Mouse (Mus musculus): Measurements from ENCODE around the gene Taf3.

The Taf3 gene

GRCm38 (mm10) chr2:9889651-9890183 is 158.7 kb downstream of the Taf3 start, which contains the start of gene Gata3:
Gene Gata3 (minus strand): TSS chr2:9890034.
- no peak for DNase-seq (ENCODE audit: low spot score in 2 of 2)

DNA sequence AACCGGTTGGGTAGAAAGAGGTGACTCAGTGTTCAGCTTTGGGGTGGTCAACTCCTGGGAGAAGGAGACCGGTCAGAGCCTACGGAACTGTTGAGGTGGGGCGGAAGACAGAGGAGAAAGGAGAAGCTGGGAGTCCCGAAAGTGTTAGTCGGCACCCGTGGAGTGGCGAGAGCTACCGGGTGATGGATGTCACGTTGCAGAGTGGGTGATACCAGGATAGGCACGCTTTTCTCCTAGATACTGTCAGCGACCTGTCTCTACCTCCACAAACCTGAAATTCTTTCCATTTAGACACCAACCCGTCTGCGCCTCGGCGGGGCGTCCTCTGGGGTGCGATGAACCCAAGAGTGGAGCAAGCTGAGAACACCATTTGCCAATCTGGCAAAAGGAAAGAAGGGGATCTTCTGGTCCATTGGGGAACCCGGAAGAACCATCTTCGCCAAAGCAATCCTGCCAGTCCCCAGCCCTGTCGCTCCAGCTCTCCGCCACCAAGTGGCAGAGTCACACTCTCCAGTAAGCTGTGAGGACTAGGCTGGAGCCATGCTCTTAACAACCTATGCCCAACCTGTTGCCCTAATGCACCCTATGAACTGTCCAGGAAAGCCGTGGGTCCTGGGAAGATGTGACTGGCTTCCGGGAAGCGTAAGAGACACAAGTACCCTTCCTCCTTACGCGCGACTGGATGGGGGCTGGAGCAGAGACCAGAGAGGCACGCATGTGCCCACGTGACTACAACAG is 159.3 kb downstream of the Taf3 start, which contains the start of gene 9230102O04Rik:
Gene 9230102O04Rik, minus strand, starts transcription at position 628 of the 738 bp plus-strand sequence.
- DNase-seq (ENCODE audit: low spot score in 2 of 2) = no peak

- DNase-seq (ENCODE audit: low spot score in 2 of 2) = no peak
These were observed 160.8 kb downstream of the Taf3 start for GRCm38 (mm10) chr2:9887636-9888035.

GRCm38 (mm10) chr2:9886921-9887610 is 161.3 kb downstream of the Taf3 start:
- DNase-seq (ENCODE audit: low spot score in 2 of 2) = no peak

DNA sequence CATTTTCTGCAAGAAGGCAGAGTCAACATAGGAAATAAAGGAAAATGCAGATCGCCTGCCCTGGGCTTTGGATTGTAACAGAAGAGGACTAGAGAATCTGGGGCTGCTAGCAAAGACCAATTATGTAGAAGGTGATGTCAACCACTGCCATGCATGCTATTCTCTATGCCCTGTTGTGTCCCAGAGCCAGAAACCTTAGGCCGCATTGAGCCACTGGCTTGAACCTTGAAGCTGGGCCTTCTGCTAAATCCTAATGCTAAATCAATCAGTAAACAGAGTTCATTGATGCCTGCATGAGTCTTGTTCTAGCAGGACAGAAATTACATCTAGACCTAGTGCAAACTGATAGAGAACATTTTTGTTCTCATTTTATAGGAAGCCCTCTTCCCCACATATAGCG is 162.4 kb downstream of the Taf3 start:
- no peak for DNase-seq (ENCODE audit: low spot score in 2 of 2)

- no peak for DNase-seq (ENCODE audit: low spot score in 2 of 2)
These were observed 163.1 kb downstream of the Taf3 start for GRCm38 (mm10) chr2:9885217-9885770.

DNA sequence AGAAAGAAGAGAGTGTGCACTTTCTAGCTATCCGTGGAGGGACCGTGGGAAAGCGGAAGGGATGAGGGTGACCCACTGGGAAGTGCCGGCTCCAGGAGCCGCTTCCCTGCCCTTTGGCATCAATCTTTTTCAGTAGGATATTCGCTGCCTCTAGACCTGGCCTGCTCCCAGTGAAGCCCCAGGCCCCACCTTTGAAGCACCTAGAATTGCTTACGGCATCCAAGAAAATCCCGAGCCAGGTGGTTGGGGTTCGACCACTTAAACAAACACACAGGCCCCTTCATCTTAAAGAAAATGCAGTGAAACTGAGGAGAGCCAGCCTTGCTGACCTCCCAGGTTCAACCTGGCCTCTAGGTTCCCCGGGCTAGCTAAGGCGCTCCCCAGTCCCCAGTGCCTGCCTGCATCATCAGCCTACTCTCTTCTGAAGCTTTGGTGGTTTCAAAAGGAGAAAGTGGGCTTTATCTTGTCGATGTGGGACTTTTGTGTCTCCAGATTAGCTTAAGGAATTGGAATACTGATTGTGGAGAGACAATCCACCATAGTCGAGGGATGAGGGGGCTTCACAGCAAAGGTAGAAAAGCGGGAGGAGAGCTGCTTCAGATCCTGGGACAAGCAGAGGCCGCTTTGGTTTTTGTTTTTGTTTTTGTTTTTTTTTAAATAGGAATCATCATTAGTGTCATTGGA is 163.7 kb downstream of the Taf3 start:
- no peak for DNase-seq (ENCODE audit: low spot score in 2 of 2)

DNA sequence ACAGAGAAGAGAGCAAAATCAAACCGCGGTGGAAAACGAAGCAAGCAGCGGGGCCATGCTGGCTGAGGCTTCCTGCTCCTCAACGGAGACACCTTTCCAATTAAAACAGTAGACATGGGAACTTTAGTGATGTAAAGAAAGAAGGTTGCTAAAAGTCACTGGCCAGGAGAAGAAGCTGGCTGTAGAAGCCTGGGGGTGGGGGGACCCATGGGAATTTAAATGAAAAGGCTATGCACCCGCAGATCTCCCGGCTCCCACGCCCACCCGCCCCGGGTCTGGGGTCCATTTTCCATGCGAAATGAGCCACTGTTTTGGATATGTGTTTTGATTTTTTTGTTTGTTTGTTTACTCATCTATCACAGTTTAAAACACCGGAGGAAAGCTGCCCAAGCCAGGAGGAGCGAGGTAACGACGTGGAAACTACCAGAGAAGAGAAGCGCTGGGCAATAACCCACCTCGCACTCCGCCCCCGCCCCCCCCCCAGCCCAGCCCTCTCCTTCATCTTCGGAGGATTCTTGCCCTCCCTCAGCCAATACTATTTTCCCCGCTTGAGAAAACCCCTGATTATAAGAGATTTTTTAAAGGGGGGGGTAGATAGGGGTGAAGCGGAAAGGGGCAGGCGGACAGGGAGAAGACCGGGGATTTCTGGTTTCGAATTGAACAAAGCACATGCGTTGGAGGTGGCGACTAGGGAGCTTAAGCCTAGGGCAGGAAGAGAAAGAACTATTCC is 164.4 kb downstream of the Taf3 start:
- DNase-seq (ENCODE audit: low spot score in 2 of 2) = no peak

DNA sequence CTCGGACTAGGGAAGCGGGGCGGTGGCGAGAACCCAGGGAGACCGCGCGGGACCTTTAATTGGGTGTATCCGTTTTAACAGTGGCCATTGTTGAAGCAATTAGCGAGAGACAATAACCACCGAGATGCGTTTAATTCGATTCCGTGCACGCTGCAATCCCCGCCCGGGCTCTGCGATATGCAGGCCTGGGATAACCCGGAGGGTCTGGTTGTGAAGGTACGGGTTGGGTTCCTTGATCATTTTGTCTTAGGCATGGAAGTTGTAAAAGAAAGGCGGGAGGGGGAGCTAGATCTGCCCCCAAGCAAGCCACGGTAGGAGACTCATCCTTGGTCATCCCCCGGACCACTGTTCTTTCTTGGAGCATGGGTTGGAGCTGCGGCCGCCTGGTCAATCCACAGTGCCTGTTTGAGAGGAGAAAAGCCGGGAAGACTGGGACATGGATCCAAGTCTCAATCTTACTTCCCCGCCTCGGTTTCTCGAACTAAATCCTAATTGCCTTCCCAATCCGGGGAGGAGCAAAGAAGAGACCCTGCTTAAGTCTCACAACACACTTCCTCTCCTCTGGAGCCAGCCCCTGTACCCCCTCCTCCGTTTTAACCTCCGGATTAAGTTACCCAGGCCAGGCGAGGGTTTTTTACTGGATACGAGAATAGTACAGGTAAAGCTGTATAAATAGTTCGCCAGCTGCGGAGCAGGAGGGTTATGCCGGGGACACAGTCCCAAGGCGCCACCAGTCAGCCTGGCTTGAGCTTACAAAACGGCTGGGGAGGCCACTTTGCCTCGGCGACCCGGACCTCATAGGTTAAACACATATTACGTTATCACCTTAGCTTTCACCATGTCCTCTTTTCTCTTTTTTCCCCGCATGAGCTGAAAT is 165.2 kb downstream of the Taf3 start:
- no peak for DNase-seq (ENCODE audit: low spot score in 2 of 2)

GRCm38 (mm10) chr2:9882371-9882925 is 165.9 kb downstream of the Taf3 start:
- no peak for DNase-seq (ENCODE audit: low spot score in 2 of 2)

- DNase-seq (ENCODE audit: low spot score in 2 of 2) = no peak
These were observed 166.8 kb downstream of the Taf3 start for GRCm38 (mm10) chr2:9881611-9882023.

- DNase-seq (ENCODE audit: low spot score in 2 of 2) = no peak
These were observed 167.3 kb downstream of the Taf3 start, which contains the start of gene 4930412O13Rik for GRCm38 (mm10) chr2:9881051-9881591. Gene 4930412O13Rik (plus strand): TSS chr2:9881252.

- no peak for DNase-seq (ENCODE audit: low spot score in 2 of 2)
These were observed 168.1 kb downstream of the Taf3 start for GRCm38 (mm10) chr2:9880271-9880670.

- DNase-seq (ENCODE audit: low spot score in 2 of 2) = peak; percentile 89 to 94
These were observed 168.9 kb downstream of the Taf3 start for GRCm38 (mm10) chr2:9879493-9879892.

GRCm38 (mm10) chr2:9879092-9879491 is 169.3 kb downstream of the Taf3 start:
- no peak for DNase-seq (ENCODE audit: low spot score in 2 of 2)

GRCm38 (mm10) chr2:9878564-9879081 is 169.8 kb downstream of the Taf3 start:
- DNase-seq (ENCODE audit: low spot score in 2 of 2) = peak; percentile 82 to 84

DNA sequence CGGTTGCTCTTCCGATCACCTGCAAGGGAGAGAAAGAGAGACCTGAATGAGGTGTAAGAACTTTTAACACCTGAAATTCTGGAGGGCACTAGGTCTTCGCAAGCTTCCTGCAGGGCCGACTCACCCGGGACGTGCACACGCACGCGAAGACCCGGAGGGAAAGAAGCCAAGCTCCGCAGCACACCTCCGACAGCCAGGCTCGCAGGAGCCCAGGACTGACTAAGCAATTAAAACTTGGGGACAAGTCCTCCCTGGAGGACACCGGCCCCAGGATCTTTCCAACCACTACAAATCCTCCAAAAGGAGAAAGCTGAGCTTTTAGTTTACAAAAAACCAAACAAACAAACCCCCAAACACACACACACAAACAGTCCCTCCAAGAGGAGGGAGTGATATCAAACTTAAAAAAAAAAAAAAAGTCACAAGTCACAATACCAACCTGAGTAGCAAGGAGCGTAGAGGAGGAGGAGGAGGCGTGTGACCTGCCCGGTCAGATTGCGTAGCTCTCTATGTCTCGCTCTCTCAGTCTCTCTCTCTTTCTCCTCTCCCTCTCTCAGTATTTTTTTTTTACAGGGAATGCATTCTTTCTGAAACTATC is 170.3 kb downstream of the Taf3 start:
- no peak for DNase-seq (ENCODE audit: low spot score in 2 of 2)

DNA sequence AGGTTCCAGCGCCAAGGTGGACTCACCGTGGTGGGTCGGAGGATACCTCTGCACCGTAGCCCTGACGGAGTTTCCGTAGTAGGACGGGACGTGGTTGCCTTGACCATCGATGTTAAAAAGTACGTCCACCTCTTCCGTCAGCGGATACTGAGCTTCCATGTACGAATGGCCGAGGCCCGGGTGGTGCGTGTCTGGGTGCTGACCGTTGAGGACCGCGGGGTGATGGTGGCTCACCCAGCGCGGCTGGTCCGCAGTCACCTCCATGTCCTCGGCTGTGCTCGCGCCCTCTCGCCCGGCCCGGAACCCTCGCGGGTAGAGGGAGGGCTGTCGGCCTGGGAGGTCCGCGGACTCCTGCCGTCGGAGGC is 171.1 kb downstream of the Taf3 start:
- no peak for DNase-seq (ENCODE audit: low spot score in 2 of 2)

All from urinary bladder, adult 18-20 months (tissue).